Mouse (Mus musculus): ENCODE results near the gene Slc2a12. TPM values are rescaled to one million over a fixed set of nuclear protein-coding genes. Genes with fewer than 3 reads are reported as not detected.

Gene Slc2a12
- total RNA-seq, 2 experiments from 2014 or later, result 3.3 to 6.0 TPM

- DNase-seq (ENCODE audit: low spot score in 2 of 2), result peak in 1 of 2 experiments; percentile 41
These were observed 81.5 kb downstream of the Slc2a12 start for GRCm38 (mm10) chr10:22726295-22726694.

GRCm38 (mm10) chr10:22728257-22728656, 83.4 kb downstream of the Slc2a12 start:
- DNase-seq (ENCODE audit: low spot score in 2 of 2), result no peak

- DNase-seq (ENCODE audit: low spot score in 2 of 2), result peak in 1 of 2 experiments; percentile 44
These were observed 85.6 kb downstream of the Slc2a12 start for GRCm38 (mm10) chr10:22730266-22730991.

- DNase-seq (ENCODE audit: low spot score in 2 of 2), result no peak
These were observed 86.1 kb downstream of the Slc2a12 start for GRCm38 (mm10) chr10:22730992-22731271.

GRCm38 (mm10) chr10:22731272-22732093, 86.7 kb downstream of the Slc2a12 start, which contains the start of gene Tbpl1:
Gene Tbpl1, minus strand, starts transcription at chr10:22731938.
- DNase-seq (ENCODE audit: low spot score in 2 of 2), result peak; percentile 94 to 98

- no peak for DNase-seq (ENCODE audit: low spot score in 2 of 2)
These were observed 87.4 kb downstream of the Slc2a12 start for GRCm38 (mm10) chr10:22732181-22732580.

GRCm38 (mm10) chr10:22745922-22746321, 101.1 kb downstream of the Slc2a12 start:
- DNase-seq (ENCODE audit: low spot score in 2 of 2), result no peak

GRCm38 (mm10) chr10:22746334-22747322, 101.8 kb downstream of the Slc2a12 start:
- peak; percentile 77 to 91 for DNase-seq (ENCODE audit: low spot score in 2 of 2)

- no peak for DNase-seq (ENCODE audit: low spot score in 2 of 2)
These were observed 106.4 kb downstream of the Slc2a12 start for GRCm38 (mm10) chr10:22751175-22751682.

Small RNA genes lying within 50 kb of the gene (microRNA-seq; reads per million reads assigned to microRNA genes)
- 0.49 to 0.59 reads per million in 2 experiments for gene Mir7663

Other genes starting within 250 kb of the Slc2a12 start
- 10 to 100 TPM; 63.9 to 66.5 TPM for gene Tbpl1, start 86.9 kb downstream of the Slc2a12 start, total RNA-seq (2021)
- not detected for gene Tcf21, start 175.2 kb downstream of the Slc2a12 start, total RNA-seq (2021)

All from layer of hippocampus, adult 18-20 months (tissue).